Mouse (Mus musculus) liver, postnatal 0 days (tissue): ENCODE measurements at regions not wholly inside any gene's neighbourhood (a gene's known extent, or its start where the extent isn't known, plus 50 kb on each side); places are given as distances from the start of the nearest gene placed in this dataset.

Experiments
- CTCF ChIP-seq: sonication (generic); IDR thresholded peaks from 2 replicates; pipeline ENCODE4 v1.5.1; 2016; ENCODE audit warnings: antibody characterized with exemption, low read depth
- EP300 ChIP-seq: IDR thresholded peaks from 2 replicates; pipeline ENCODE4 v1.6.1; 2016; ENCODE audit warnings: antibody characterized with exemption, low read depth, mild to moderate bottlenecking

GRCm38 (mm10) chr11:90100161-90100560 lies 70.0 kb downstream of the Tmem100 start:
- TF ChIP-seq CTCF (no peak), EP300 (no peak)
